Mouse (Mus musculus) brain, adult 2 months (tissue): ENCODE data around the gene Barhl2.

Experiments
- DNase-seq: peaks from one replicate; pipeline ENCODE4 v3.0.0; 2011; ENCODE audit warnings: low read depth, low spot score

Barhl2 gene

DNA sequence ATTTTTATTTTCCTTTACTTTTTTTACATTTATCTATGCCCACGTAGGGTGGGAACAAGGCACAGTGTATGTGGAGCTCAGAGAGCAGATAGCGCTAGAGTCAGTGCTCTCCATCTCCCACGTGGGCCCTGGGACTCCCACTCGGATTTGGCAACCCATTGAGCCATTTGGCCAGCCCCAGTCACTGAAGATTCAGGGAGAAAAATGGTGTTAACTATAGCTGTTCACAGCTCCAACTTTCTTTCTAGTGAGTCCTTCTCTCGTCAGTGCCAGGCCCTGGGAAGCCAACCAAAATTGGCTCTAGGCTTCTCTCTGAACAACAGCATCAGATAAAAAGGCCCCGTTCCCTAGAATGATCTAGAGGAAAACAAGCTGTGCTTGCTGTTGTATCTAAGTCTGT is 42.2 kb downstream of the Barhl2 start:
- DNase-seq, result peak; percentile 1

GRCm38 (mm10) chr5:106402761-106403160 is 55.2 kb downstream of the Barhl2 start:
- no peak for DNase-seq
